Mouse (Mus musculus) left cerebral cortex, adult 18-20 months (tissue): ENCODE data around the gene Lrmda. TPM values are rescaled to one million over a fixed set of nuclear protein-coding genes. Genes with fewer than 3 reads are reported as not detected.

Source experiments
- DNase-seq, 2 experiments: peaks; one replicate each; pipeline ENCODE4 v3.0.0; 2021 to 2022; ENCODE audit warnings: low spot score in 2 of 2, mixed read lengths in 1 of 2
- total RNA-seq, 2 experiments: library from RNA; stranded (reverse); gene quantifications; 2 replicates each; pipeline ENCODE4 v1.2.3; 2021

The Lrmda gene
- total RNA-seq, 2 experiments from 2014 or later = 1.4 to 1.7 TPM

- no peak for DNase-seq
Observed at GRCm38 (mm10) chr14:22473451-22473850, 453.9 kb downstream of the Lrmda start.

GRCm38 (mm10) chr14:22473991-22474390 is 454.5 kb downstream of the Lrmda start:
- DNase-seq = no peak

GRCm38 (mm10) chr14:22493326-22493725 is 473.8 kb downstream of the Lrmda start:
- no peak for DNase-seq

GRCm38 (mm10) chr14:22494290-22494689 is 474.8 kb downstream of the Lrmda start:
- no peak for DNase-seq

GRCm38 (mm10) chr14:22494866-22495265 is 475.4 kb downstream of the Lrmda start:
- DNase-seq = no peak

- no peak for DNase-seq
Observed at GRCm38 (mm10) chr14:22495286-22495685, 475.8 kb downstream of the Lrmda start.

GRCm38 (mm10) chr14:22497636-22498131 is 478.2 kb downstream of the Lrmda start:
- peak in 1 of 2 experiments; percentile 8 for DNase-seq

GRCm38 (mm10) chr14:22509747-22510530 is 490.4 kb downstream of the Lrmda start:
- no peak for DNase-seq

GRCm38 (mm10) chr14:22510531-22510785 is 490.9 kb downstream of the Lrmda start:
- no peak for DNase-seq

- no peak for DNase-seq
Observed at GRCm38 (mm10) chr14:22514362-22515084, 495.0 kb downstream of the Lrmda start.

- DNase-seq = no peak
Observed at GRCm38 (mm10) chr14:22530706-22531105, 511.2 kb downstream of the Lrmda start.

- DNase-seq = no peak
Observed at GRCm38 (mm10) chr14:22533501-22533900, 514.0 kb downstream of the Lrmda start.

- no peak for DNase-seq
Observed at GRCm38 (mm10) chr14:22545887-22546675, 526.6 kb downstream of the Lrmda start.

- no peak for DNase-seq
Observed at GRCm38 (mm10) chr14:22546676-22546984, 527.1 kb downstream of the Lrmda start.

GRCm38 (mm10) chr14:22548286-22548685 is 528.8 kb downstream of the Lrmda start:
- no peak for DNase-seq

- no peak for DNase-seq
Observed at GRCm38 (mm10) chr14:22549166-22549565, 529.7 kb downstream of the Lrmda start.

GRCm38 (mm10) chr14:22552358-22552757 is 532.8 kb downstream of the Lrmda start:
- DNase-seq = no peak

- no peak for DNase-seq
Observed at GRCm38 (mm10) chr14:22552841-22553240, 533.3 kb downstream of the Lrmda start.

GRCm38 (mm10) chr14:22553717-22554116 is 534.2 kb downstream of the Lrmda start:
- no peak for DNase-seq

GRCm38 (mm10) chr14:22572486-22572885 is 553.0 kb downstream of the Lrmda start:
- DNase-seq = no peak

GRCm38 (mm10) chr14:22573585-22573984 is 554.1 kb downstream of the Lrmda start:
- no peak for DNase-seq

- DNase-seq = no peak
Observed at GRCm38 (mm10) chr14:22574006-22574405, 554.5 kb downstream of the Lrmda start.
